13 mouse cellular contexts compared by ENCODE assay signal in genomic region chr13:74218441-74218840, GRCm38 (mm10). TPM values are rescaled to one million over a fixed set of nuclear protein-coding genes. Genes with fewer than 3 reads are reported as not detected.
DNase-seq lines count a peak whose midpoint lies in the region.
"Had no signal": no experiment of that assay in that cellular context is flagged by ENCODE, and none has a peak within 500 bp of the region (broad histone marks: within the 10 kb centered on the region; RNA-seq: fewer than 3 reads in every experiment).

No protein-coding gene starts in this region.

- peak; percentile 82 to 87 for DNase-seq in adrenal gland, adult (ENCODE audit: inconsistent age in 2 of 2, low spot score in 1 of 2)
- no peak for DNase-seq in adrenal gland, postnatal 4 days (ENCODE audit: low spot score in 2 of 2)
- DNase-seq in adrenal gland, adult 2 months: peak; percentile 85
- peak; percentile 72 for DNase-seq in adrenal gland, postnatal 14 days
- DNase-seq in urinary bladder, adult 2 months (ENCODE audit: low spot score): no peak
- DNase-seq in left cerebral cortex, adult 9 months (ENCODE audit: low spot score in 2 of 2): no peak
- DNase-seq: cerebellum, adult 11-12 months; cerebellum, adult 9-10 months; cerebellum, postnatal 14 days; gastrocnemius, adult 2 months; gastrocnemius, postnatal 14 days; heart, adult 11 months; kidney, adult 18-20 months had no signal

RNA-seq across cellular contexts. Expression of gene Exoc3, which starts 9.9 kb away (rescaled TPM):
- 10 to 100 TPM; 57.6 to 62.6 TPM for total RNA-seq in adrenal gland, postnatal 4 days (2021)
- 10 to 100 TPM; 54.2 to 69.9 TPM for total RNA-seq in adrenal gland, adult 2 months (2021)
- polyA plus RNA-seq in adrenal gland, adult 2 months (2012; rRNA removed): 30.0 and 40.0 TPM in 2 replicates
- total RNA-seq in adrenal gland, postnatal 14 days (2021): 50.4 and 51.5 TPM in 2 replicates
- polyA plus RNA-seq in urinary bladder, adult 2 months (2012; rRNA removed): 37.3 and 37.5 TPM in 2 replicates

Comparison
In these comparisons a context has a peak if more than half of its experiments do, and no peak if none do; other contexts are left out.
1. DNase-seq: peak in adrenal gland, adult (2 of 2), adrenal gland, adult 2 months (single experiment) and adrenal gland, postnatal 14 days (single experiment); none in adrenal gland, postnatal 4 days (0 of 2), urinary bladder, adult 2 months (single experiment) and left cerebral cortex, adult 9 months (0 of 2).